Mouse (Mus musculus) heart, postnatal 0 days (tissue): ENCODE measurements at regions not wholly inside any gene's neighbourhood (a gene's known extent, or its start where the extent isn't known, plus 50 kb on each side); places are given as distances from the start of the nearest gene placed in this dataset.
A peak's percentile ranks its signal among the peaks of the same experiment; 100 is the strongest.

ENCODE experiments used
- ATAC-seq: fragments of 200-750 bp; cut with Nextera tagmentation; 2 replicates; pipeline ENCODE4 v1.8.0; 2017; ENCODE audit warnings: low read depth, moderate number of reproducible peaks, moderate library complexity; ENCODE audit not compliant: insufficient read depth
- DNase-seq: peaks from one replicate; pipeline ENCODE4 v3.0.0-alpha.2; 2016; ENCODE audit warnings: low spot score
- H3K27ac ChIP-seq: fragments of 300-500 bp; sonication (generic); 2 replicates; pipeline ENCODE4 v1.5.1; 2014; ENCODE audit warnings: low read depth, mild to moderate bottlenecking
- H3K27me3 ChIP-seq: fragments of 300-500 bp; sonication (generic); 2 replicates; pipeline ENCODE4 v1.6.1; 2014; ENCODE audit warnings: low read length, mixed read lengths; ENCODE audit not compliant: control insufficient read depth, insufficient read depth
- H3K36me3 ChIP-seq: fragments of 300-500 bp; sonication (generic); replicated peaks from 2 replicates; pipeline ENCODE4 v1.6.1; 2014; ENCODE audit warnings: low read length, mixed read lengths; ENCODE audit not compliant: control insufficient read depth, insufficient read depth
- H3K4me1 ChIP-seq: fragments of 300-500 bp; sonication (generic); 2 replicates; pipeline ENCODE4 v1.6.1; 2014; ENCODE audit warnings: antibody characterized with exemption; ENCODE audit not compliant: control insufficient read depth, insufficient read depth
- H3K4me2 ChIP-seq: fragments of 300-500 bp; sonication (generic); 2 replicates; pipeline ENCODE4 v1.6.1; 2014; ENCODE audit warnings: low read depth, mild to moderate bottlenecking, low read length, moderate library complexity
- H3K4me3 ChIP-seq: fragments of 300-500 bp; sonication (generic); 2 replicates; pipeline ENCODE4 v1.5.1; 2014; ENCODE audit warnings: low read depth, low read length
- H3K9ac ChIP-seq: fragments of 300-500 bp; sonication (generic); replicated peaks from 2 replicates; pipeline ENCODE4 v1.6.1; 2014; ENCODE audit warnings: low read depth, low read length, mixed read lengths
- H3K9me3 ChIP-seq: fragments of 300-500 bp; sonication (generic); replicated peaks from 2 replicates; pipeline ENCODE4 v1.6.1; 2016; ENCODE audit warnings: low read length; ENCODE audit not compliant: control insufficient read depth
- CTCF ChIP-seq: IDR thresholded peaks from 2 replicates; pipeline ENCODE4 v1.5.1; 2016; ENCODE audit warnings: antibody characterized with exemption, control low read depth, low read depth
- EP300 ChIP-seq: IDR thresholded peaks from 2 replicates; pipeline ENCODE4 v1.6.1; 2016; ENCODE audit warnings: antibody characterized with exemption, low read depth
- WGBS: fragments of 180-500 bp; shearing (Covaris S2); extraction: QIAGEN DNeasy Blood & Tissue Kit; methylation state at CpG from one replicate; pipeline ENCODE4 v1.1.7; 2014; 5-methylcytosine and 5-hydroxymethylcytosine counted together

- DNase-seq (peak; percentile 48), ATAC-seq (peak; percentile 86)
- WGBS, result 15% methylated on average over 2 of the region's 2 CpGs
- H3K4me3 ChIP-seq, result no peak overlapping the region
- no peak overlapping the region for H3K9ac ChIP-seq
- H3K4me1 ChIP-seq, result peaks cover 14% of the 10 kb centered on the region
- H3K36me3 ChIP-seq, result no peaks in the 10 kb centered on the region
- no peak overlapping the region for H3K4me2 ChIP-seq
- no peaks in the 10 kb centered on the region for H3K27me3 ChIP-seq
- TF ChIP-seq CTCF, result no peak
- TF ChIP-seq EP300, result peak; percentile 23; the same call in 1 of the 2 replicates
- no peak overlapping the region; the same call in 1 of the 2 replicates for H3K27ac ChIP-seq
- no peaks in the 10 kb centered on the region for H3K9me3 ChIP-seq
Observed at GRCm38 (mm10) chr4:103421541-103421951, 107.9 kb downstream of the Oma1 start.

- ATAC-seq (no peak), DNase-seq (no peak)
- no peaks in the 10 kb centered on the region for H3K4me1 ChIP-seq
- H3K9me3 ChIP-seq, result no peaks in the 10 kb centered on the region
- no peaks in the 10 kb centered on the region for H3K27me3 ChIP-seq
- no peak overlapping the region for H3K4me2 ChIP-seq
- H3K36me3 ChIP-seq, result no peaks in the 10 kb centered on the region
- TF ChIP-seq CTCF (no peak), EP300 (no peak)
- 84% methylated on average over 1 of the region's 1 CpGs for WGBS
- no peak overlapping the region for H3K4me3 ChIP-seq
- H3K27ac ChIP-seq, result no peak overlapping the region
- no peak overlapping the region for H3K9ac ChIP-seq
Observed at GRCm38 (mm10) chr4:103441383-103441782, 127.8 kb downstream of the Oma1 start.

- Histone ChIP-seq H3K36me3 (no peaks in the 10 kb centered on the region), H3K9me3 (no peaks in the 10 kb centered on the region), H3K4me2 (no peak overlapping the region), H3K27ac (no peak overlapping the region), H3K4me1 (no peaks in the 10 kb centered on the region), H3K9ac (no peak overlapping the region), H3K27me3 (no peaks in the 10 kb centered on the region), H3K4me3 (no peak overlapping the region)
- TF ChIP-seq CTCF (no peak), EP300 (no peak)
- DNase-seq (no peak), ATAC-seq (no peak)
- 86% methylated on average over 11 of the region's 11 CpGs for WGBS
Observed at GRCm38 (mm10) chr4:103441955-103442354, 128.3 kb downstream of the Oma1 start.

- H3K4me2 ChIP-seq, result no peak overlapping the region
- no peaks in the 10 kb centered on the region for H3K4me1 ChIP-seq
- no peaks in the 10 kb centered on the region for H3K27me3 ChIP-seq
- TF ChIP-seq CTCF, result no peak
- no peak for TF ChIP-seq EP300
- H3K27ac ChIP-seq, result no peak overlapping the region
- DNase-seq (no peak), ATAC-seq (no peak)
- WGBS, result 76% methylated on average over 1 of the region's 1 CpGs
- H3K4me3 ChIP-seq, result no peak overlapping the region
- no peak overlapping the region for H3K9ac ChIP-seq
- no peaks in the 10 kb centered on the region for H3K36me3 ChIP-seq
- no peaks in the 10 kb centered on the region for H3K9me3 ChIP-seq
Observed at GRCm38 (mm10) chr4:103449276-103449675, 135.7 kb downstream of the Oma1 start.

GRCm38 (mm10) chr4:103450121-103450520 is 136.5 kb downstream of the Oma1 start:
- H3K9me3 ChIP-seq, result no peaks in the 10 kb centered on the region
- DNase-seq (no peak), ATAC-seq (no peak)
- WGBS, result 54% methylated on average over 2 of the region's 2 CpGs
- H3K9ac ChIP-seq, result no peak overlapping the region
- no peak overlapping the region for H3K4me3 ChIP-seq
- H3K4me1 ChIP-seq, result no peaks in the 10 kb centered on the region
- no peak overlapping the region for H3K4me2 ChIP-seq
- H3K27me3 ChIP-seq, result no peaks in the 10 kb centered on the region
- TF ChIP-seq CTCF (no peak), EP300 (no peak)
- no peaks in the 10 kb centered on the region for H3K36me3 ChIP-seq
- no peak overlapping the region for H3K27ac ChIP-seq

- ATAC-seq (no peak), DNase-seq (no peak)
- Histone ChIP-seq H3K9ac (no peak overlapping the region), H3K27me3 (no peaks in the 10 kb centered on the region), H3K27ac (no peak overlapping the region), H3K36me3 (no peaks in the 10 kb centered on the region), H3K4me2 (no peak overlapping the region), H3K4me1 (no peaks in the 10 kb centered on the region), H3K9me3 (no peaks in the 10 kb centered on the region), H3K4me3 (no peak overlapping the region)
- TF ChIP-seq CTCF (no peak), EP300 (no peak)
- 53% methylated on average over 2 of the region's 2 CpGs for WGBS
Observed at GRCm38 (mm10) chr4:103455458-103455857, 141.8 kb downstream of the Oma1 start.
